Mouse (Mus musculus) urinary bladder, postnatal 14 days (tissue): ENCODE data around the gene Gm49630.
"Not testable (repeated sequence)": the region's sequence is repeated elsewhere in the genome, so short reads cannot be mapped to it uniquely, and the experiment has no call there.

Experiments
- DNase-seq: peaks from one replicate; pipeline ENCODE4 v3.0.0; 2021; ENCODE audit warnings: low spot score

Gm49630 gene

GRCm38 (mm10) chr17:7371879-7372278 is at the start of gene Gm49630:
Gm49630 (minus strand) TSS chr17:7371979.
- not testable (repeated sequence) for DNase-seq

- not testable (repeated sequence) for DNase-seq
Measured at GRCm38 (mm10) chr17:7420191-7420973, 48.6 kb upstream of the Gm49630 start.

- DNase-seq, result not testable (repeated sequence)
Measured at GRCm38 (mm10) chr17:7414601-7415310, 43.0 kb upstream of the Gm49630 start.

DNA sequence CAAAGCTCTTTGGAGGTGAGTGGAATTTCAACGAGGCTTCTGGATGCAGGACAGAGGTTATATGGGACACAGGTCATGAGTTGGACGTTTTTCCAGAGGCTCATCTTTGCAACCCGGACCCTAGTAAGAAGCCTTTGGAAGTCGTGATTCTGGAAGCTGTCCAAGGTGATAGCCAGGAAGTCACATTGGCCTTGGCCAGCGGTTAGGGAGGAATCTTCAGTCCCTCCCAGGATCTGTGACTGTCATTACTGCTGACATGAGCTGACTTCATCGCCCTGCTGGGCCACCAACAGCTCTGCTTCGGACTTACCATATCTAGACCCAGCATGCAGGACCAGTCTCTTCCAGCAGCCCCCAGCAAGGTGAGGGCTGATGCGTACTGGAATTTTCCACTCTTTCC is 41.6 kb upstream of the Gm49630 start:
- not testable (repeated sequence) for DNase-seq

DNA sequence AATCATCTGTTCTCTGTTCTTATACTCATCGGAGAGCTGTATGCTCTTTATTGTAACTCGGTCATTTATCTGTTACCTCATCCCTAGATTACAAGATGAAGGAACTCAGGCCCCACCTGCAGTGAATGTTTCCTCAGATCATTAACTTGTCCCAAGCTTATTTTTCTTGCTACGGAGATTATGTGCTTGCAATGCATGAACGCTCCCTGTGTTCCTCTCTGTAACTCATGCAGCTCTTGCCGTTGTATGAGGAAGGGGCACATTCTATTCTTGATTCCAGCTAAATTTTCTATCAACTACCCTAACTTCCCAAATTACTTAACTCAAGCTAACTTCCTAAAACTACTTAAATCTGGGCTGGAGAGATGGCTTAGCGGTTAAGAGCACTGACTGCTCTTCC is 28.0 kb upstream of the Gm49630 start:
- DNase-seq, result not testable (repeated sequence)

DNA sequence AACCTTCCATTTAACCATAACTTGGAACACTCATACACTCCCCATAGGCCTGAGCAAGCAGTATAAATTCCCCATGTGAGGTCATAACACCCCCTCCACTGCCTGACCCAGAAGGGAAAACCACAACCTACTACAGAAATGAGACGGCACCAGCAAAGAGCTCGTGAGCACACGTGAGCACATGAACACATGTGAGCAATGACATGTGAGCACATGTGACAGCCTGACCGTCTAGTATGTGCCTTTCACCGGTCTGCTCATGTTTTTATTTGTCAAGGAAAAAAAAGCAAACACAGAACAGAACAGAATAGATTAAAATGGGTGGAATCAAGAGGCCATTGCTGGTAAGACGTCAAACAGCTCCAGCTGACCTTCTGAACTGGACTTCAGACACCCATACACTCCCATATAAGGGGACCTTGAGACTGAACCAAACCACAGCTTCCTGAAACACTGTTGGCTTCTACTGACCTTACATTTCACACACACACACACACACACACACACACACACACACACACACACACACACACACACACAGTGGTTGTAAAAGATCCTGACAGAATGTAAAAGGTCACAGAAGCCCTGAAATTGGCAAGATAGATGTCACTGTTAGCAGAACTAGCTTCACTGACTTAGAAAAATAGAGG is 26.5 kb upstream of the Gm49630 start:
- not testable (repeated sequence) for DNase-seq

DNA sequence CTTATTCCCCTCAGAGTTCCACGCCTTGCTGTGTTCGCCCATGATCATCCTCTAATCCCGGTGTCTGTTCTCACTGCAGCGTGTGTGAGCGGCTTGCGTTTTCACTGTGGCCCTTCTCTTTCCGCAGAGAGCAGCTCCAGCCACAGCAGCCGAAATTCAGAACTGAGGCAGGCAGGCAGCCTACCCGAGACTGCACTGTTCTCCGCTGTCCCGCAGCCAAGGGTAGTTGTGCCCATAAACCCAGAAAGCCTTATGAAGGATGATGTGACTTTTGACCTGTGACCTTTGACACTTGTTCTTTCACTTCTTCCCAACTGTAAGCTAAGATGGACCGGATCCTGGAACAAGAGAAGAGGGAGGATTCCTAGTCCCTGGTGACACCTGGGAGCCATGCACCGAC is 25.3 kb upstream of the Gm49630 start:
- not testable (repeated sequence) for DNase-seq

DNA sequence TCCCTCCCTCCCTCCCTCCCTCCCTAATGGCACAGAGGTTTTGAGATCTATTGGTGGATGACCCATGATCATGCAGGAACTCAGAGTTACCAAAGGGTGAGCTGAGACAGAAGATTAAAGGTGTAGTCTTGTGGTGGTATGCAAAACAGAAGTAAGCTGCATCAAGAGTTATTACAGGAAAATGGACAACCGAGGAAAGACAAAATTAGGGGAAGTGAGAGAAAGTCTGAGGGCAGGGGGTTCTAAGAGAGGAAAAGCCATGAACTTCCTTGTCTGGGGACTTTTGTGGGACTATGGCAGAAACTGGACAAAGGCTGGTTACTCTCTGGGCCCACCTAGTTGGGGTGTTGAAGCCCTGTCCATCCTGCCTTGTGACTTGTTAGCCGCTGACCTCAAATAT is 24.5 kb upstream of the Gm49630 start:
- not testable (repeated sequence) for DNase-seq

- not testable (repeated sequence) for DNase-seq
Measured at GRCm38 (mm10) chr17:7395671-7396070, 23.9 kb upstream of the Gm49630 start.

DNA sequence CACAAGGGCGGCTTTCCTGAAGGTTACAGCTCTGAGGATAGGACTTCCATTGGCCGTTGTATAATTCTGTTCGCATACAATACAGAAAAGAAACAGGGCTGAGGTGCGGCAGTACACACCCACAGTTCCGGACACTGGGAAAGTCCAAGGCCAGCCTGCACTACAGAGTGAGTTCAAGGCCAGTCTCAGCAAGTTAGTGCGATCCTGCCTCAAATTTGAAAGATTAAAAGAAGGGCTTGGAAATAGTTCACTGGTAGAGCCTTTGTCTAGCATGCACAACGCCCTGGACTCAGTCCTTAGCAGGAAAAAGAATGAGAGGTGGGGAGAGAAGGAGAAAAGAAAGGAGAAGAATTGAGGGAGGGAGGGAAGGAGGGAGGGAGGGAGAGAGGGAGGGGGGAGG is 23.3 kb upstream of the Gm49630 start:
- DNase-seq, result not testable (repeated sequence)

DNA sequence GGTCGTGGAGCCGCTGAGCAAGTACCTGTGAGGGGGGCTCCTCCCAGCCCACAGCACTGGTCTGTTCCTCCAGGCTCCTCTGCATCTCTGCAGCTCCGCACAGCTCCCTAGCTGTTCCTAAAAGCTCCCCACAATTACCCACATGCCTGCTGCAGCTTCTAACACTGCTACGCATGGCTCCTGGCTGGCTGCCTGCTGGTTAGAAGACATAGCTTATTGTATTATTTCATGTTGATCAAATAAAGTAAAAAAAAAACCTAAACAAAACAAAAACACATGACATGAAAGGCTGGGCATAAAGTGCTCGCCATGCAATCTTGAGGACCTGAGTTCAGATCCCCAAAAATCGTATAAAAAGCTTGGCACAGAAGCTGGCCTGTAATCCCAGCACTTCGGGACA is 18.1 kb upstream of the Gm49630 start:
- DNase-seq, result not testable (repeated sequence)

- not testable (repeated sequence) for DNase-seq
Measured at GRCm38 (mm10) chr17:7388958-7389356, 17.2 kb upstream of the Gm49630 start.

- not testable (repeated sequence) for DNase-seq
Measured at GRCm38 (mm10) chr17:7388341-7388957, 16.7 kb upstream of the Gm49630 start.

- not testable (repeated sequence) for DNase-seq
Measured at GRCm38 (mm10) chr17:7386016-7386415, 14.2 kb upstream of the Gm49630 start.

DNA sequence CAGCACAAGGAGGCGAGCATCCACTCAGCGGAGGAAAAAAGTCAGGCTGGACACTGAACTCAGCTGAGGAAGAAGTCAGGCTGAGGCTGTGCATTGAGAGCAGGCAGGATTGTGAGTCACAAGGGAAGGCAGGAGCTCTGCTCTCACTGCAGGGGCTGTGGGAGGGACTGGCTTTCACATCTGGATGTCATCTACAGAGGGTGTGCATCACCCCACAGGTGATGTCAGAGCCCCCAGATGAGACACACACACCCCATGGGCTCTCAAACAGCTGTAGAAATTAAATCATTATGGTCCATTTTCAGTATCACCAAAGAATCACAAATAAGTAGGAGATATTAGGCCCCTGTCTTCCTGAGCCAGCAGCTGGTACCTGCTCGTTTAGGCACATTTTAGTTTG is 13.6 kb upstream of the Gm49630 start, which contains the start of gene Unc93a2:
TSS of gene Unc93a2 (minus strand) at position 101 of the 400 bp plus-strand sequence.
- DNase-seq, result not testable (repeated sequence)

- not testable (repeated sequence) for DNase-seq
Measured at GRCm38 (mm10) chr17:7383167-7384143, 11.7 kb upstream of the Gm49630 start.

DNA sequence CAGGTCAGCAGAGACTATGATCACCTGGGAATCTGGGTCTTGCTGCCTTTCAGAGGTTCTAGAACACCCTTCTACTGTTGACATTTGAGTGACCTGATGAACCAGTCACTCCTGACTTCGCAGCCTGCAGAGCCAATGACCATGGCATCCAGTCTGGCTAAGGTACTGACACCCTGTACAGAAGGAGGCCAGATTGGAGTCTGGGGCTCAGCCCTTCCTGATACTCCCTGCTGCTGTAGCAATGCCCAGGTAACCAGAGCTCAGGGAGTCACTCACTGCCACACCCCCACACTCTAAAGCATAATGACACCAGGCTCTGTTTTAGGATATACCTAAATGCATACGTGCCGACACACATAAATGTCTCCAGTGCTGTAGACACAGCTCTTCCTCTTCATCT is 10.9 kb upstream of the Gm49630 start:
- DNase-seq, result not testable (repeated sequence)

- not testable (repeated sequence) for DNase-seq
Measured at GRCm38 (mm10) chr17:7377907-7378306, 6.1 kb upstream of the Gm49630 start.

GRCm38 (mm10) chr17:7376951-7377700 is 5.3 kb upstream of the Gm49630 start:
- not testable (repeated sequence) for DNase-seq

- not testable (repeated sequence) for DNase-seq
Measured at GRCm38 (mm10) chr17:7369401-7369800, 2.4 kb downstream of the Gm49630 start.
